Mouse (Mus musculus): Measurements from ENCODE around the gene Efcab12.

The Efcab12 gene

GRCm38 (mm10) chr6:115791842-115792686 lies 46.1 kb downstream of the Efcab12 start:
- DNase-seq (ENCODE audit: low read depth, low spot score), result no peak

GRCm38 (mm10) chr6:115791016-115791415 lies 47.2 kb downstream of the Efcab12 start:
- DNase-seq (ENCODE audit: low read depth, low spot score), result no peak

GRCm38 (mm10) chr6:115782781-115783180 lies 55.4 kb downstream of the Efcab12 start:
- DNase-seq (ENCODE audit: low read depth, low spot score), result no peak

GRCm38 (mm10) chr6:115776363-115776762 lies 61.8 kb downstream of the Efcab12 start:
- no peak for DNase-seq (ENCODE audit: low read depth, low spot score)

GRCm38 (mm10) chr6:115775838-115776237 lies 62.4 kb downstream of the Efcab12 start:
- no peak for DNase-seq (ENCODE audit: low read depth, low spot score)

GRCm38 (mm10) chr6:115774501-115774921 lies 63.7 kb downstream of the Efcab12 start, which contains the start of gene Cand2:
Gene Cand2, plus strand, starts transcription at chr6:115774538.
- DNase-seq (ENCODE audit: low read depth, low spot score), result peak; percentile 30

- peak; percentile 42 for DNase-seq (ENCODE audit: low read depth, low spot score)
Measured at GRCm38 (mm10) chr6:115773966-115774413, 64.2 kb downstream of the Efcab12 start.

- no peak for DNase-seq (ENCODE audit: low read depth, low spot score)
Measured at GRCm38 (mm10) chr6:115772604-115773003, 65.6 kb downstream of the Efcab12 start.

GRCm38 (mm10) chr6:115772201-115772600 lies 66.0 kb downstream of the Efcab12 start:
- no peak for DNase-seq (ENCODE audit: low read depth, low spot score)

- no peak for DNase-seq (ENCODE audit: low read depth, low spot score)
Measured at GRCm38 (mm10) chr6:115770852-115771251, 67.4 kb downstream of the Efcab12 start.

- DNase-seq (ENCODE audit: low read depth, low spot score), result no peak
Measured at GRCm38 (mm10) chr6:115770059-115770670, 68.0 kb downstream of the Efcab12 start.

GRCm38 (mm10) chr6:115768207-115768606 lies 70.0 kb downstream of the Efcab12 start:
- no peak for DNase-seq (ENCODE audit: low read depth, low spot score)

GRCm38 (mm10) chr6:115767357-115767756 lies 70.9 kb downstream of the Efcab12 start:
- DNase-seq (ENCODE audit: low read depth, low spot score), result no peak

- DNase-seq (ENCODE audit: low read depth, low spot score), result peak; percentile 58
Measured at GRCm38 (mm10) chr6:115764179-115764578, 74.0 kb downstream of the Efcab12 start.

GRCm38 (mm10) chr6:115761995-115762756 lies 76.0 kb downstream of the Efcab12 start, which contains the start of gene Tmem40:
Gene Tmem40, minus strand, starts transcription at chr6:115762410.
- DNase-seq (ENCODE audit: low read depth, low spot score), result no peak

- DNase-seq (ENCODE audit: low read depth, low spot score), result no peak
Measured at GRCm38 (mm10) chr6:115760982-115761381, 77.2 kb downstream of the Efcab12 start.

Data from brain, embryonic 18.5 days (tissue).